Mouse (Mus musculus): Measurements from ENCODE around the gene Klrg2.

GRCm38 (mm10) chr6:38629556-38629955, 7.5 kb downstream of the Klrg2 start:
- TF ChIP-seq POLR2A (IDR thresholded peaks at IDR 0.05; ENCODE audit: low read depth, low read length), result no peak
- no peak for TF ChIP-seq CTCF (conservative IDR thresholded peaks at IDR 0.05; ENCODE audit: insufficient read depth, insufficient read length, low read depth, low read length)
